Mouse (Mus musculus): Measurements from ENCODE around the gene Fastkd2. TPM values are rescaled to one million over a fixed set of nuclear protein-coding genes. Genes with fewer than 3 reads are reported as not detected.

The Fastkd2 gene
- polyA plus RNA-seq, 1 experiment from 2014 or later = 54.6 TPM

Other genes with a start within 250 kb of the Fastkd2 start
- not detected in 2 replicates for gene Gm39653, start 114.6 kb upstream of the Fastkd2 start, polyA plus RNA-seq (2015; fragmentation: Nextera tagmentation; extraction: Ambion mirVana)
- not detected in 2 replicates for gene Dytn, start 43.7 kb upstream of the Fastkd2 start, polyA plus RNA-seq (2015; fragmentation: Nextera tagmentation; extraction: Ambion mirVana)
- not detected in 2 replicates for gene Mdh1b, start 296 bp upstream of the Fastkd2 start, polyA plus RNA-seq (2015; fragmentation: Nextera tagmentation; extraction: Ambion mirVana)
- gene 4933402D24Rik, start 38.7 kb downstream of the Fastkd2 start, polyA plus RNA-seq (2015; fragmentation: Nextera tagmentation; extraction: Ambion mirVana) = not detected in 2 replicates